Mouse (Mus musculus) T-helper 17 cell (primary cell): ENCODE data around the gene Ly6g6d.

ENCODE experiments used
- in situ Hi-C, 2 experiments: fragments of 300-600 bp; cut with MboI, MseI; formaldehyde crosslinking; loops; 1 replicate in 1 of 2; 2 replicates in 1 of 2; pipeline ENCODE4 v1.15.1; 2025; ENCODE audit warnings: high pct_unique_total_duplicates in 2 of 2

Ly6g6d gene

GRCm38 (mm10) chr17:35024691-35025488 lies 53.0 kb downstream of the Ly6g6d start:
- in situ Hi-C loops, result loop anchor here (5.0 kb wide), 1 partner anchor 37 kb away; no protein-coding TSS in a partner anchor

DNA sequence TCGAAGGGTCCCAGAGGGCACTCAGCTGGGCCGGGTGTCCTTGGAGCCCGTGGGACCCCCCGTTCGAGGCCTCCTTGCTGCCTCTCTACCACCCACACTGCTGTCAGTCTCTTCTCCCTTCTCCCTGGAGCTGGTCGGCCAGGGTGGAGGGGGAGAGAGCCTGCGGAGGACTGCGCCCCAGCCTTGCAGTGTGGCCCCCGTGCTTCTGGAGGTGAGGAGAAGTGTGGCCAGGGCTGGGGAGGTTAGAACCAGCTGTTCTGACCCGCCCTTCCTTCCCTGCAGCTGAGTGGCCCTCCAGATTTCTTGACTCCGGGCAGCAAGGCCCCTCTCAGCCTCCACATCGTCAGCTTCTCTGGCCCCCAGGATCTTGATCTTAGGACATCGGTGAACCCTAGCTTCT lies 53.6 kb downstream of the Ly6g6d start:
- in situ Hi-C loops, result loop anchor here (5.0 kb wide), 1 partner anchor 38 kb away; no protein-coding TSS in a partner anchor

- in situ Hi-C loops, result loop anchor here (5.0 kb wide), 1 partner anchor 39 kb away; no protein-coding TSS in a partner anchor
Measured at GRCm38 (mm10) chr17:35023756-35024155, 54.1 kb downstream of the Ly6g6d start.

DNA sequence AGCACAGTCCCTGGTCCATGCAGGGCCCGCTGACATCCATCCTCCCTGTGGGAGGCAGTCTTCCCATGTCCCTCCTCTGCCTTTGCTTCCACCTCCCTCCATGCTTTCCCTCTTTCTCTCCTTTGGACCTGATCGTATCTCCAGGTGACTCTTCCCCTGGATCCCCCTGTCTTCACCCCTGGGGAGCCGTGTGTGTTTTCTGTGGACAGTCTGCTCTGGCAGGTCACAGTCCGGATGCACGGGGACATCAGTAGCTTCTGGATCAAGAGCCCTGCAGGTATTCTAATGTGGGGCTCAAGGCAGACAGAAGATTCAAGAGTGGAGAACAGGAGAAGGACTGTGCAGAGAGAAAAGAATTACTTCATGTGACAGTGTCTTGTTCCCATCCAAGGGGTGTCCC lies 54.6 kb downstream of the Ly6g6d start:
- in situ Hi-C loops, result loop anchor here (5.0 kb wide), 1 partner anchor 39 kb away; no protein-coding TSS in a partner anchor

GRCm38 (mm10) chr17:35022541-35023060 lies 55.3 kb downstream of the Ly6g6d start:
- in situ Hi-C loops, result loop anchor here (5.0 kb wide), 1 partner anchor 40 kb away; no protein-coding TSS in a partner anchor

- in situ Hi-C loops, result loop anchor here (5.0 kb wide), 1 partner anchor 40 kb away; no protein-coding TSS in a partner anchor
Measured at GRCm38 (mm10) chr17:35021842-35022477, 55.9 kb downstream of the Ly6g6d start.
